Mouse (Mus musculus) liver, adult 2 months (tissue): Measurements from ENCODE around the gene Clmn. TPM values are rescaled to one million over a fixed set of nuclear protein-coding genes. Genes with fewer than 3 reads are reported as not detected.

Source experiments
- DNase-seq: peaks from one replicate; pipeline ENCODE4 v3.0.0-alpha.2; 2011; ENCODE audit warnings: low read depth, low spot score; ENCODE audit errors: extremely low read depth
- H3K27ac ChIP-seq: fragments of 200-500 bp; replicated peaks from 2 replicates; pipeline ENCODE4 v1.5.1; 2012; ENCODE audit warnings: low read depth, mild to moderate bottlenecking, control low read depth, inconsistent platforms, low read length; ENCODE audit not compliant: insufficient read depth
- H3K27me3 ChIP-seq: fragments of 200-500 bp; 2 replicates; pipeline ENCODE4 v1.6.1; 2012; ENCODE audit warnings: mild to moderate bottlenecking, moderate library complexity, low read length, inconsistent platforms; ENCODE audit not compliant: control insufficient read depth, insufficient read depth
- H3K36me3 ChIP-seq: fragments of 200-500 bp; 2 replicates; pipeline ENCODE4 v1.6.1; 2012; ENCODE audit warnings: low read length, inconsistent platforms; ENCODE audit not compliant: control insufficient read depth, insufficient read depth
- H3K4me1 ChIP-seq: fragments of 200-500 bp; 2 replicates; pipeline ENCODE4 v1.6.1; 2011; ENCODE audit warnings: low read length; ENCODE audit not compliant: control insufficient read depth, insufficient read depth
- H3K4me3 ChIP-seq: fragments of 200-500 bp; 2 replicates; pipeline ENCODE4 v1.5.1; 2011; ENCODE audit warnings: low read depth, mild to moderate bottlenecking, control low read depth, low read length, moderate library complexity; ENCODE audit not compliant: insufficient read depth
- H3K79me2 ChIP-seq: fragments of 200-500 bp; 2 replicates; pipeline ENCODE4 v1.6.1; 2012; ENCODE audit warnings: inconsistent platforms, mild to moderate bottlenecking, low read length, moderate library complexity; ENCODE audit not compliant: control insufficient read depth, insufficient read depth
- H3K9ac ChIP-seq: fragments of 200-500 bp; 2 replicates; pipeline ENCODE4 v1.6.1; 2012; ENCODE audit warnings: low read depth, mild to moderate bottlenecking, control low read depth, inconsistent platforms, low read length
- CTCF ChIP-seq: fragments of 200-500 bp; IDR thresholded peaks from 2 replicates; pipeline ENCODE4 v1.5.1; 2011; ENCODE audit warnings: low read depth, low read length, control low read depth
- POLR2A ChIP-seq: fragments of 200-500 bp; IDR thresholded peaks from 2 replicates; pipeline ENCODE4 v1.6.1; 2011; ENCODE audit warnings: low read length, control low read depth; ENCODE audit not compliant: insufficient read depth; ENCODE audit errors: extremely low read depth
- WGBS: fragments of 180-500 bp; shearing (Covaris S2); methylation state at CpG from one replicate; pipeline ENCODE4 v1.1.7; 2018; 5-methylcytosine and 5-hydroxymethylcytosine counted together
- polyA plus RNA-seq: library from polyadenylated mRNA; depleted of rRNA; stranded (reverse); fragments of >200 nt; gene quantifications from 2 replicates; pipeline ENCODE4 v1.2.3, GENCODE M21; 2012
- total RNA-seq: library from RNA; depleted of rRNA; stranded (reverse); fragments of >200 nt; gene quantifications from 2 replicates; pipeline ENCODE4 v1.2.3, GENCODE M21; 2014

Clmn gene
- total and polyA plus RNA-seq, 2 experiments = 13.7 to 20.4 TPM

DNA sequence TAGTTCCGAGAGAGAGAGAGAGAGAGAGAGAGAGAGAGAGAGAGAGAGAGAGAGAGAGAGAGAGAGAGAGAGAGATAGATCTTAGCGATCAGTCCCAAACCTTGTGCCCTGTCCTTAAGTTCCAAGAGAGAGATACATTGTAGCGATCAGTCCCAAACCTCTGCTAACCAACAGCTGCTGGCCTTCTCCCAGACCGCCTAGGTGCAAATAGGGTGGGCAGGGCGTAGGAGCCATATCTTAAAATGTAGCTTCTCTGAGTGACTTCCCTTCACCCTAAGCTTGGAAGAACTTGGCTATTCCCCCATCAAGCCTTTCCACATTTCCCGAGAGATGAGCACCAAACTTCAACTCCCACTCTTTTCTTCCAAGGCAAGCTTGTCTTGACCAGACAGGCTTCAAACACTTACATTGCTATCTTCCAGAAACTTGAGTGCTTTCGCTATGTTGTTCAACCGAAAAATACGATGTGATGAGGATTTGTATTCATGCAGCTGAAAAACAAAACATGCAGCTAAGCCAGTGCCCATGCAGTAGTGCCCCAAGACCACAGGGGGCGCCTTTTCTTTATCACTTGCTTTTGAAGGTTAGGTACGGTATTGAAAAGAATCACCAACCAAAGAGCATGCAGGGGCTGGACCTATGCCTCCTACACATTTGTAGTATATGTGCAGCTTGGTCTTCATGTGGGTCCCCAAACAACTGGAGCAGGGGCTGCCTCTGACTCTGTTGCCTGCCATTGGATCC, 68.1 kb downstream of the Clmn start:
- 89% methylated on average over 11 of the region's 11 CpGs for WGBS
- Histone ChIP-seq H3K4me3 (no peak overlapping the region), H3K27me3 (no peaks in the 10 kb centered on the region), H3K9ac (no peak overlapping the region), H3K36me3 (peaks cover 52% of the 10 kb centered on the region), H3K27ac (no peak overlapping the region), H3K4me1 (peaks cover 4% of the 10 kb centered on the region; the same call in 1 of the 2 replicates), H3K79me2 (no peaks in the 10 kb centered on the region)
- no peak for TF ChIP-seq POLR2A
- peak; percentile 43; the same call in 1 of the 2 replicates for TF ChIP-seq CTCF
- no peak for DNase-seq

DNA sequence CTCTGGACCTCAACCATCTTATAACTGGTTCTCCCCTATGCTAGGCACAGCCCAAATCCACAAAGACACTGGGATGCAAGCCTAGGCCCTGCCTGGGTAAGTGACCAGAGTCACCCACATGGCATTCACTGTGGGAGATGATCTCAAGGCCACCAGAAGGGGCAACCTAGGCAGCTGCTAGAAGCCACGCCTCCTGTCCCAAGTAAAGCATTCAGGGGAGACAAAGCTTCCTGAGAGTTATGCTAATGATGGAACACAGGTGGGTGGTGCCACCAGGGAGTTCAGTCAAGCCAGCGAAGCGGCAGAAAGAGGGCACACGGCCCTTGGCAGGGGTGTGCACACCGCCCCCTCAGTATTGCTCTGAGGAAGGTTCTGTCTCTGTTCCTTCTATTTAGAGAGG, 69.9 kb downstream of the Clmn start:
- Histone ChIP-seq H3K27ac (no peak overlapping the region), H3K79me2 (no peaks in the 10 kb centered on the region), H3K9ac (no peak overlapping the region), H3K4me3 (no peak overlapping the region), H3K4me1 (peaks cover 4% of the 10 kb centered on the region; the same call in 1 of the 2 replicates), H3K27me3 (no peaks in the 10 kb centered on the region), H3K36me3 (peaks cover 45% of the 10 kb centered on the region)
- WGBS = 91% methylated on average over 5 of the region's 5 CpGs
- TF ChIP-seq POLR2A (no peak), CTCF (no peak)
- no peak for DNase-seq

- TF ChIP-seq POLR2A (no peak), CTCF (no peak)
Observed at GRCm38 (mm10) chr12:104793486-104793885, 71.4 kb downstream of the Clmn start.

DNA sequence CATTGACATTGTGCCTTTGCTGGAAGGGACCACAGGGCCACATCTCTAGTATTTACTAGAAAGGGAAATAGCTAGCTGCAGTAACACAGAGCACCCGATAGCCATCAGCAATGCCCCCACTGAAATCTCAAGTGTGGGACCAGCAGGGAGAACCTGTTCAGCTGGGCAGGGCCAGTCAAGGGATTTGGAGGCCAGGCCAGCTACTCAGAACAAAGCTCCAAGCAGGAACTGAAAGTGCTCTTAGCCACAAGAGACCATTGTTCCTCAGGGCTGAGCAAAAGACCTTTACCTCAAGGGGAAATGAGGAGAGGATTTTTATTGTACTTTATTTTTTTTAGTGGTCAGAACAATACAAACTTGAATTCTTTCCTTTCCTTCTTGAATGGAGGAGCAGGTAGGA, 87.3 kb downstream of the Clmn start:
- H3K9ac ChIP-seq = no peak overlapping the region
- TF ChIP-seq POLR2A (no peak), CTCF (no peak)
- no peaks in the 10 kb centered on the region for H3K4me1 ChIP-seq
- WGBS = 88% methylated on average over 1 of the region's 1 CpGs
- H3K4me3 ChIP-seq = no peak overlapping the region
- peaks cover 60% of the 10 kb centered on the region for H3K36me3 ChIP-seq
- H3K79me2 ChIP-seq = no peaks in the 10 kb centered on the region
- H3K27ac ChIP-seq = no peak overlapping the region
- H3K27me3 ChIP-seq = no peaks in the 10 kb centered on the region
- no peak for DNase-seq

More at GRCm38 (mm10) chr12:104793486-104793885, 71.4 kb downstream of the Clmn start:
- peaks cover 43% of the 10 kb centered on the region for H3K36me3 ChIP-seq
- H3K4me1 ChIP-seq = peaks cover 2% of the 10 kb centered on the region; the same call in 1 of the 2 replicates
- H3K79me2 ChIP-seq = no peaks in the 10 kb centered on the region
- no peak overlapping the region for H3K27ac ChIP-seq
- H3K4me3 ChIP-seq = no peak overlapping the region
- WGBS = 74% methylated on average over 12 of the region's 12 CpGs
- no peaks in the 10 kb centered on the region for H3K27me3 ChIP-seq
- H3K9ac ChIP-seq = no peak overlapping the region
- DNase-seq = no peak

GRCm38 (mm10) chr12:104771941-104772340, 92.9 kb downstream of the Clmn start:
- TF ChIP-seq CTCF = no peak
- TF ChIP-seq POLR2A = no peak
- peaks cover 52% of the 10 kb centered on the region for H3K36me3 ChIP-seq
- no peak overlapping the region for H3K27ac ChIP-seq
- DNase-seq = peak; percentile 35
- no peak overlapping the region for H3K4me3 ChIP-seq
- 60% methylated on average over 2 of the region's 2 CpGs for WGBS
- H3K79me2 ChIP-seq = no peaks in the 10 kb centered on the region
- H3K4me1 ChIP-seq = no peaks in the 10 kb centered on the region
- H3K27me3 ChIP-seq = no peaks in the 10 kb centered on the region
- no peak overlapping the region for H3K9ac ChIP-seq

- DNase-seq = no peak
- Histone ChIP-seq H3K4me1 (no peaks in the 10 kb centered on the region), H3K27ac (no peak overlapping the region), H3K27me3 (no peaks in the 10 kb centered on the region), H3K36me3 (peaks cover 34% of the 10 kb centered on the region), H3K9ac (no peak overlapping the region), H3K79me2 (no peaks in the 10 kb centered on the region), H3K4me3 (no peak overlapping the region)
- 83% methylated on average over 10 of the region's 10 CpGs for WGBS
- TF ChIP-seq CTCF (no peak), POLR2A (no peak)
Observed at GRCm38 (mm10) chr12:104769201-104769785, 95.6 kb downstream of the Clmn start.
